Mouse (Mus musculus) intestine, postnatal 0 days (tissue): ENCODE measurements at regions not wholly inside any gene's neighbourhood (a gene's known extent, or its start where the extent isn't known, plus 50 kb on each side); places are given as distances from the start of the nearest gene placed in this dataset.
"Not testable (repeated sequence)": the region's sequence is repeated elsewhere in the genome, so short reads cannot be mapped to it uniquely, and the experiment has no call there.

Experiments used
- ATAC-seq: fragments of 200-750 bp; cut with Nextera tagmentation; 2 replicates; pipeline ENCODE4 v1.8.0; 2017; ENCODE audit warnings: mild to moderate bottlenecking, moderate TSS enrichment, moderate library complexity
- H3K27ac ChIP-seq: fragments of 300-500 bp; sonication (generic); 2 replicates; pipeline ENCODE4 v1.5.1; 2014; ENCODE audit warnings: mild to moderate bottlenecking, low read depth, low read length, moderate library complexity
- H3K27me3 ChIP-seq: fragments of 300-500 bp; sonication (generic); replicated peaks from 2 replicates; pipeline ENCODE4 v1.6.1; 2014; ENCODE audit warnings: low read length, mixed read lengths; ENCODE audit not compliant: control insufficient read depth, insufficient read depth
- H3K36me3 ChIP-seq: fragments of 300-500 bp; sonication (generic); 2 replicates; pipeline ENCODE4 v1.6.1; 2014; ENCODE audit warnings: mild to moderate bottlenecking, moderate library complexity; ENCODE audit not compliant: control insufficient read depth, insufficient read depth
- H3K4me1 ChIP-seq: fragments of 300-500 bp; sonication (generic); replicated peaks from 2 replicates; pipeline ENCODE4 v1.6.1; 2014; ENCODE audit warnings: antibody characterized with exemption, low read length, mixed read lengths; ENCODE audit not compliant: control insufficient read depth, insufficient read depth
- H3K4me2 ChIP-seq: fragments of 300-500 bp; sonication (generic); replicated peaks from 2 replicates; pipeline ENCODE4 v1.6.1; 2014; ENCODE audit warnings: low read depth, mild to moderate bottlenecking, moderate library complexity
- H3K4me3 ChIP-seq: fragments of 300-500 bp; sonication (generic); 2 replicates; pipeline ENCODE4 v1.5.1; 2014; ENCODE audit warnings: low read depth, low read length
- H3K9ac ChIP-seq: fragments of 300-500 bp; sonication (generic); 2 replicates; pipeline ENCODE4 v1.6.1; 2014; ENCODE audit warnings: mild to moderate bottlenecking, low read depth, low read length
- H3K9me3 ChIP-seq: fragments of 300-500 bp; sonication (generic); 2 replicates; pipeline ENCODE4 v1.6.1; 2016; ENCODE audit warnings: mixed run types; ENCODE audit not compliant: control insufficient read depth
- CTCF ChIP-seq: sonication (generic); IDR thresholded peaks from 2 replicates; pipeline ENCODE4 v1.5.1; 2016; ENCODE audit warnings: low read depth, mild to moderate bottlenecking, control low read depth, antibody characterized with exemption, moderate library complexity
- WGBS: fragments of 180-500 bp; shearing (Covaris S2); extraction: QIAGEN DNeasy Blood & Tissue Kit; methylation state at CpG from one replicate; pipeline ENCODE4 v1.1.7; 2014; 5-methylcytosine and 5-hydroxymethylcytosine counted together

DNA sequence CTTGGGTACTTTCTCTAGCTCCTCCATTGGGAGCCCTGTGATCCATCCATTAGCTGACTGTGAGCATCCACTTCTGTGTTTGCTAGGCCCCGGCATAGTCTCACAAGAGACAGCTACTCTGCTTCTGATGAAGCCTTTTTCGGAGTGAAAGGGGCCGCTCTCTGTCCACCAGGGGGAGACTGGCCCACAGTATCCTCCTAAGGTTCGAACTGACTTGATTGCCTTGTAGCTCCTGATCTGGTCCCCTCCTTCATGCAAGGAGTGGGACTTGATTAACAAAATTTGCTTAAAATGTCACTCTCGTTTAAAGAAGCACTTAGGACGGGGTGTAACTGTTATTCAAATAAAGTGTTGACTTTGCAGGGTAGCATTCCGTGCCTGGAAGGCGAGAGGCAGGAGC, 423.0 kb upstream of the Npsr1 start:
- Histone ChIP-seq H3K9ac (no peak overlapping the region), H3K4me1 (no peaks in the 10 kb centered on the region), H3K4me2 (no peak overlapping the region), H3K36me3 (no peaks in the 10 kb centered on the region), H3K9me3 (no peaks in the 10 kb centered on the region), H3K4me3 (no peak overlapping the region), H3K27me3 (no peaks in the 10 kb centered on the region), H3K27ac (no peak overlapping the region)
- ATAC-seq: no peak
- peak; percentile 52 for TF ChIP-seq CTCF
- WGBS: 38% methylated on average over 8 of the region's 8 CpGs

- no peak for ATAC-seq
- Histone ChIP-seq H3K4me1 (no peaks in the 10 kb centered on the region), H3K4me3 (no peak overlapping the region), H3K4me2 (no peak overlapping the region), H3K36me3 (no peaks in the 10 kb centered on the region), H3K27ac (no peak overlapping the region), H3K9ac (no peak overlapping the region), H3K9me3 (no peaks in the 10 kb centered on the region), H3K27me3 (no peaks in the 10 kb centered on the region)
- TF ChIP-seq CTCF: no peak
These were observed 408.3 kb upstream of the Npsr1 start for GRCm38 (mm10) chr9:23689456-23689855.

DNA sequence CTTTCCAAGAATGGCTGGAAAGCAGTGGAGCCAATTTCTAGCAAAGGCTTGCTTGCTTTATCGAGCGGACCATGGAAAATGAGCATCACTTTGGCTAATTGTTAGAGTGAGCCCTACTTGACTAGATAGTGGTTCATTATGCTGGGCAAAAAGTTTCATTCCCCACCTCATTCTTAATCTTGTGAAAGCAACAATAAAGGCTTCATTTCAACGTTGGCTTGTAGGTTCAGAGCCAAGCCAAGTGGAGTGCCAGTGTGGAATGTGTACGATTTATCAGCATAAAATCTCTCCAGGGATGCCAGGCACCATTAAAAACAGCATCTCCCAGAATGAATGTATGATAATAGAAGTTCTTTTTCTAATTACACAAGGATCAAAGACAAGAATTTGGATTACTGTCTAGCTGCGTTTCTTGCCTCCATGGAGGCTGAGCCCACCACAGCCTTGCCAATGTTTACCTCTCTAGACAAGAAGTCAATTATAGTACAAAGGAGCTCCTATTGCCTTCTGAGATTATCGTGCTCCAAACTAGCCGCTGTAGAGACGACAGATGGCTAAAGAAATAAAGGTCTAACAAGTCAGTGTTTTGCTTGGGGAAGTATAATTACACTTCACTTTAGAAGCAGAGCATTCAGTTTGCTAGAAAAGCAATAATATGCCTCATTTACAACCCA, 404.9 kb upstream of the Npsr1 start:
- Histone ChIP-seq H3K27me3 (no peaks in the 10 kb centered on the region), H3K4me1 (no peaks in the 10 kb centered on the region), H3K9ac (no peak overlapping the region), H3K4me3 (no peak overlapping the region), H3K27ac (no peak overlapping the region), H3K9me3 (no peaks in the 10 kb centered on the region), H3K36me3 (no peaks in the 10 kb centered on the region), H3K4me2 (no peak overlapping the region)
- ATAC-seq: no peak
- no peak for TF ChIP-seq CTCF
- 60% methylated on average over 8 of the region's 8 CpGs for WGBS

- Histone ChIP-seq H3K9me3 (no peaks in the 10 kb centered on the region), H3K4me3 (no peak overlapping the region), H3K9ac (no peak overlapping the region), H3K4me1 (no peaks in the 10 kb centered on the region), H3K27me3 (no peaks in the 10 kb centered on the region), H3K27ac (no peak overlapping the region), H3K36me3 (no peaks in the 10 kb centered on the region), H3K4me2 (no peak overlapping the region)
- 64% methylated on average over 1 of the region's 1 CpGs for WGBS
- TF ChIP-seq CTCF: no peak
- ATAC-seq: no peak
These were observed 404.4 kb upstream of the Npsr1 start for GRCm38 (mm10) chr9:23693442-23693829.

DNA sequence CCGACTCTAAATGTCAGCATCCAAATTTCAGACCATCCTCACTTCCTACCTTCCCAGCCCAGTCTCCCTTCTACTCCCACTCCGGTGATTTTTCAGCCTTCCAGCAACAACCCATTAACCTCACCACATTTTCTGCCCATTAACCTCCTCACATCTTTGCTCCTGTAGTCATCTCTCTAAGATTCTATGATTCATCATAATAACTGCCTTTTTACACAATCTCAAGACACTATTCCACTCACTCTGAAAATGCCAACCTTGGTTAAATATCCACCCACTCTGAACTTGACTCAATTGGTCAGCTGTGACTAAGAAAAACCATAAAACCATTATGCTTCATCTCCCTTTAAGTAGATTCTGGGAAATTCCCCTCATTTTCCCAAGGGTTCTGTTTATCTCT, 403.3 kb upstream of the Npsr1 start:
- 86% methylated on average over 2 of the region's 2 CpGs for WGBS
- Histone ChIP-seq H3K4me3 (no peak overlapping the region), H3K9me3 (no peaks in the 10 kb centered on the region), H3K36me3 (no peaks in the 10 kb centered on the region), H3K4me1 (no peaks in the 10 kb centered on the region), H3K27ac (no peak overlapping the region), H3K9ac (no peak overlapping the region), H3K27me3 (no peaks in the 10 kb centered on the region), H3K4me2 (no peak overlapping the region)
- no peak for ATAC-seq
- TF ChIP-seq CTCF: no peak

DNA sequence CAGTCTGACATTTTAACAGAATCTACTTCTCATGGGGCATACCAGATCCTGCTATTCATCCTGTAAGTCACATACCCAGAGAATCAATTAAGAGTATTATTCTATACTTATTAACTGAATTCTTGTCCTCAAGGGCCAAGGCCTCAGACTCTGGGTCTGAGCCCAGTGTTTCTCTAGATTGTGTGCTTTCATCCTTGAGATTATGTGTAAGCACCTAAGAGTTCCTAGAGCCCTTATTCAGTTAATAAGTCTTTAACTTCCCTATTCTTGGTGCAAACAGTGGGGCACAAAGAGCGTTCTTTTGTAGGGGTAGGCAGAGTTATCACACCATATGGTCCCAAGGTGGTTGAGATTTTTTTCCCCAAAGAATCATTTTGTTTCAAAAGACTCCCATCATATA, 397.2 kb upstream of the Npsr1 start:
- Histone ChIP-seq H3K4me3 (no peak overlapping the region), H3K27ac (no peak overlapping the region), H3K4me2 (no peak overlapping the region), H3K36me3 (no peaks in the 10 kb centered on the region), H3K4me1 (no peaks in the 10 kb centered on the region), H3K9ac (no peak overlapping the region), H3K9me3 (no peaks in the 10 kb centered on the region), H3K27me3 (no peaks in the 10 kb centered on the region)
- WGBS: 90% methylated on average over 1 of the region's 1 CpGs
- TF ChIP-seq CTCF: no peak
- no peak for ATAC-seq

DNA sequence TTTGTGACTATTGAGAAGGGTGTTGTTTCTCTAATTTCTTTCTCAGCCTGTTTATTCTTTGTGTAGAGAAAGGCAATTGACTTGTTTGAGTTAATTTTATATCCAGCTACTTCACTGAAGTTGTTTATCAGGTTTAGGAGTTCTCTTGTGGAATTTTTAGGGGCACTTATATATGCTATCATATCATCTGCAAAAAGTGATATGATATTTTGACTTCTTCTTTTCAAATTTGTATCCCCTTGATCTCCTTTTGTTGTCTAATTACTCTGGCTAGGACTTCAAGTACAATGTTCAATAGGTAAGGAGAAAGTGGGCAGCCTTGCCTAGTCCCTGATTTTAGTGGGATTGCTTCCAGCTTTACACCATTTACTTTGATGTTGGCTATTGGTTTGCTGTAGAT, 380.2 kb upstream of the Npsr1 start:
- not testable (repeated sequence) for H3K27ac ChIP-seq, ATAC-seq, H3K36me3 ChIP-seq, H3K4me2 ChIP-seq, H3K9ac ChIP-seq, H3K4me1 ChIP-seq, H3K4me3 ChIP-seq, H3K9me3 ChIP-seq, H3K27me3 ChIP-seq
